Mouse (Mus musculus): Measurements from ENCODE around the gene Bace1.

Gene Bace1

DNA sequence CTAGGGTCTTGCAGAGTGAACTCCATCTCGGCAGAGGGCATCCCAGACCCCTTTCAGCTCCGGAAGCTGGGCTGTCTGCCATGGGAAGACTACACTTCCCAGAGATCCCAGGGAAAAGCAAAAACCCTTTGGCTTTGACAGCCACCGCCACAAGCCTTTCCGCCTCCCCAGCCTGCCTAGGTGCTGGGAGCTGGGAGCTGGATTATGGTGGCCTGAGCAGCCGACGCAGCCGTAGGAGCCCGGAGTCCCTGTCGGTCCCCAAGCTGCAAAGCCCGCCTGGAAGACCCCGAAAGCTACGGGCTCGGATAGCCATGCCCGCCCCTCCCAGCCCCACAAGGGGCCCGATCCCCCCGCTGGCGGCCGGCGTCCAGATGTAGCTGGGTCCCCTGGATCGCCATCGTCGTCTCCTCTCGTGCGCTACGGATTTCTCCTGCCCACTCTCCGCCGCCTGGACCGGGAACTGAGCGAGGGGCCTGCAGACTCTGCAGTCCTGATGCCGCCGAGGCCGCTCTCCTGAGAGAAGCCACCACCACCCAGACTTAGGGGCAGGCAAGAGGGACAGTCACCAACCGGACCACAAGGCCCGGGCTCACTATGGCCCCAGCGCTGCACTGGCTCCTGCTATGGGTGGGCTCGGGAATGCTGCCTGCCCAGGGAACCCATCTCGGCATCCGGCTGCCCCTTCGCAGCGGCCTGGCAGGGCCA, at the start of gene Bace1:
TSS of gene Bace1 (plus strand) at position 147 of the 705 bp plus-strand sequence.
- DNase-seq: peak; percentile 89 to 91

GRCm38 (mm10) chr9:45791456-45792142, 46.8 kb upstream of the Bace1 start:
- no peak for DNase-seq

DNA sequence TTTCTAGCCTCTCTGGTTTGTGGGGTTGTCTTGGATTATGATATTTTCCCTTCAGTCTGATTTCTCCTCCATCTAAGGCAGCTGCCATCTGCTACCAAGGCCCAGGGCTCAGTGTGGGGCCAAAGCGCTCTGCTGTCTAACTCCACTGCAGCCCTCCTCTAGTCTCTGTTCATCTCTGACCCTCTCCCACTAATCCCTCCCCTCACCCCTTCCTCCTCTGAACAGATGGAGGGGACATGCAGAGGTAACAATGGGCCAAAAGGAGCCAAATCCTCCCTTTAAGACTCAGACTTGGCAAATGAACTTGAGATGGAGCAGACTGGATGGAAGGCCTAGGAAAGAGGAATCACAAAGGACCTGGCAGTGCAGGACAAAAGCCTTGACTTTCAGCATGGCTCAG, 46.1 kb upstream of the Bace1 start:
- DNase-seq: no peak

- DNase-seq: no peak
Observed at GRCm38 (mm10) chr9:45793697-45794096, 44.7 kb upstream of the Bace1 start.

DNA sequence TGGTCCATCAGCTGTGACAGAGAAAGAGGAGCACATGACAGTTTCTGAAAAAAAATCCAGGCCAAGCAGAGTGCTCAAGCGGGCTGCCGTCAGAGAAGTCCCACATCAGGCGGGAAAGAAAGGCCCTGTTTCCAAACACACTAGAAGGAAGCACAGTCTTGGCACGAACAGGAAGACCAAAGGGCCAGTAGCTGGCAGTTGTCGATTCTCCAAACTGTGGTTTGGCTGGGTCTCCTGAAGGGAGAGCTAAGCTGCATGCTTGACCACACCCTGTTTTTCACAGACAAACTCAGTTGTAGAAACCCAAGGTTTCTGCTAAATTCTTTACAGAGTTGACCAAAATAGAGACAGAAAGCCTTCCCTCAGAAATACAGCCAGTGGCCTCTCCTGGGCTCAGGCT, 42.7 kb upstream of the Bace1 start:
- DNase-seq: no peak

GRCm38 (mm10) chr9:45797271-45797670, 41.1 kb upstream of the Bace1 start:
- DNase-seq: no peak

GRCm38 (mm10) chr9:45798467-45799164, 39.8 kb upstream of the Bace1 start:
- peak in 1 of 2 experiments; percentile 25 for DNase-seq

- DNase-seq: no peak
Observed at GRCm38 (mm10) chr9:45799402-45799801, 39.0 kb upstream of the Bace1 start.

- DNase-seq: no peak
Observed at GRCm38 (mm10) chr9:45803070-45803774, 35.2 kb upstream of the Bace1 start.

GRCm38 (mm10) chr9:45806847-45807246, 31.5 kb upstream of the Bace1 start:
- peak; percentile 70 to 89 for DNase-seq

GRCm38 (mm10) chr9:45807337-45807736, 31.0 kb upstream of the Bace1 start:
- DNase-seq: no peak

DNA sequence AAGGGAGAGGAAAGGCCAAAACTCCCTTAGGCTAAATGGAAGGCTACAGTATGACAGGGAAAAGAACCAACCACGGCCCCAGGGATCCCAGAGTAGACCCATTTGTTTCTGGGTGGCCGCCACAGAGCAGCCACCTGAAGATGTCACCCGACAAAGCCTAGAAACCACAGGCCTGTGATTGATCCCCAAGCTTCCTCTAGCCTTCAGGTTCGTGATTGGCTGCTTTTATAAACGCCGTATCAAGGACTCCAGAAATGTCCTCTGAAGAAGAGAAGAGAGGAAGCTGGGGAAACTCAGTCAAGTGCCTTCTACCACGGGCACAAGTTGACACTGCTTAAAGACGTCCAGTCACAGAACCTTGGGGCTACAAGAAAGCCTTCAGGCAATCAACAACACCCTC, 30.6 kb upstream of the Bace1 start:
- no peak for DNase-seq

DNA sequence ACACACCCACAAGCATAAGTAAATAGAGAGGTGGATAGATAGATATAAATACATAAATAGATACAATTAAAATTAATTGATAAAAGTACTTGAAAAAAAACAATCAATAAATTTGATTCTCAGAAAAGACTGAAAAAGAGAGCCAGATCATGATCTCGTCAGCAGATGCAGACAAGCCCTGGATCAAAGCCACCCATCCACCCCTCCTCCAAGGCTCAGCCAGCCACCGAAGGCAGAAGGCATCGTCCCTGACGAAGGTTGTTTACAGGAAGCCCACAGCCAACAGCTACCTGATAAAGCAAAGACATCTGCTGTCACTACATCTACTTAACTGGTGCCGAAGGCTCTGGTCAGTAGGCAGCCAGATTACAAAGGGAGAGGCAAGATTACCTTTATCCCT, 26.4 kb upstream of the Bace1 start:
- no peak for DNase-seq

DNA sequence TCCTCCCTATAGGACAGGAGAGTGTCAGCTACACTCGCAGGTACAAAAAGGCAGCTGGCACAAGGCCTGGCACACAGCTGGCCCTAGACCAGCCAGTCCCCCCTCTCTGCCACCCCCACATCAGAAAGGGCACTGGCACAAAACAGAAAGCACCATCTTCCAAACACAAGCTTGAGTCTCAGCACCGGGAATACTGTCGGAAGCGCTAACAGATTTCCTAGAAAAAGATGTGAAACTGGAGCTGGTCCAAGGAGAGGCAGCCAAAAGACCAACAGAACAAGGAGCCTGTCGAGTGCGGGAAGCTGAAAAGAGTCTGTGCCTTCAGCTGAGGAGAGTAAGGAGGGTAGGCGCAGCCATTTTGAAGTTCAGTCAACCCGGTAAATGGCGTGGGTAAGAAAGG, 23.3 kb upstream of the Bace1 start:
- no peak for DNase-seq

- DNase-seq: no peak
Observed at GRCm38 (mm10) chr9:45815525-45815924, 22.9 kb upstream of the Bace1 start.

GRCm38 (mm10) chr9:45818406-45819011, 19.9 kb upstream of the Bace1 start:
- DNase-seq: no peak

GRCm38 (mm10) chr9:45827663-45828290, 10.6 kb upstream of the Bace1 start:
- peak in 1 of 2 experiments; percentile 23 for DNase-seq

GRCm38 (mm10) chr9:45828291-45828963, 10.0 kb upstream of the Bace1 start, which contains the start of gene Cep164:
Gene Cep164, minus strand, starts transcription at chr9:45828691.
- DNase-seq: peak; percentile 90 to 96

DNA sequence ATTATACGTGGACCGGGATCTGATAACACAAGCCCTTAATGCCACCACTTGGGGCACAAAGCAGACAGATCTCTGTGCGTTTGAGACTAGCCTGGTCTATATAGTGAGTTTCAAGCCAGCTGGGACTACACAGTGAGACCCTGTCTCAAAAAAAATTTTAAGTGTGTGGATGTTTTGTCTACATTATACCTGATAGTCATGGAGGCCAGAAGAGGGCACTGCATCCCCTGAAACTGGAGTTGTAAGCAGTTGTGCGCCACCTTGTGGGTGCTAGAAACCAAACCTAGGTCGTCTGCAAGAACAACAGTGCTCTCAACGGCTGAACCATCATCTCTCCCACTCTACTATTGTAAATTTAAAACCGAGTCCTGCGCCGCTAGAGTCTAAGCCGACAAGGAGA, 9.3 kb upstream of the Bace1 start:
- peak; percentile 85 to 86 for DNase-seq

DNA sequence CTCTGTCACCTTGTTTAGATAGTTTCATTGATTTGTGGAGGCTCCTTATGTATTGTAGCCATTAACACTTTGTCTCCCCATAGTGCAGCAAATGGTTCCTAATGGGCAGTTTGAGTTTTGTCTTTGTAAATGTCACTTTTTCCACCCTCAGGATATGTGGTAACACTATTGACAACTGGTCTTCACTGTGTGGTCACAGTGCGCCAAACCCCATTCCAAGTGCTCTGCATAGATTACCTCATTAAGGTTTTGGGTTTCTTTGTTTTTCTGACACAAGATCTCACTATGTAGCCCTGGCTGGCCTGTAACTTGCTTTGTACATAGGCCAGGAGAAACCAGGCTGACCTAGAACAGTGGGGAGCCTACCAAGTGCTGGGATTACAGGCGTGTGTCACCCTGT, 5.5 kb upstream of the Bace1 start:
- no peak for DNase-seq

DNA sequence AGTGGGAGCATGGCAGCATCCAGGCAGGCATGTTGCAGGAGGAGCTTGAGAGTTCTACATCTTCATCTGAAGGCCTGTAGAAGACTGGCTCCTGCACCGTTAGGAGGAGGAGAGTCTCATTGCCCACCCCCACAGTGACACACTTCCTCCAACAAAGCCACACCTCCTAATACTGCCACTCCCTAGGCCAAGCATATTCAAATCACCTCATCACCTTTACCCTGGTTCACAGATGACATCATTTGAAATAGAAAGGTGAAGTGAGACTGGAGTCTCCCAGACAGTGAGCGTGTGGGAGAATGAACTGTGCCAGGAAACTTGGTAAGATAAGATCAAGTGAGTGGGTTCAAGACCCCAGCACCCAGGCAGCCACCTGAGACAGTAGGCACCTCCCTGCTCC, 4.9 kb upstream of the Bace1 start:
- no peak for DNase-seq

GRCm38 (mm10) chr9:45838069-45838433, 329 bp upstream of the Bace1 start:
- no peak for DNase-seq
